Mouse (Mus musculus) limb, embryonic 14.5 days (tissue): ENCODE measurements at regions not wholly inside any gene's neighbourhood (a gene's known extent, or its start where the extent isn't known, plus 50 kb on each side); places are given as distances from the start of the nearest gene placed in this dataset.

ENCODE experiments used
- ATAC-seq: fragments of 200-750 bp; cut with Nextera tagmentation; 2 replicates; pipeline ENCODE4 v1.8.0; 2017; ENCODE audit warnings: low read depth, moderate number of reproducible peaks, moderate TSS enrichment; ENCODE audit not compliant: low FRiP score
- DNase-seq: peaks from one replicate; pipeline ENCODE4 v3.0.0-alpha.2; 2015; ENCODE audit warnings: low spot score
- H3K27ac ChIP-seq: fragments of 300-500 bp; sonication (generic); replicated peaks from 2 replicates; pipeline ENCODE4 v1.5.1; 2014; ENCODE audit warnings: low read depth, mild to moderate bottlenecking, low read length, moderate library complexity, mixed read lengths
- H3K27me3 ChIP-seq: fragments of 300-500 bp; sonication (generic); 2 replicates; pipeline ENCODE4 v1.6.1; 2014; ENCODE audit warnings: low read length, mixed read lengths; ENCODE audit not compliant: control insufficient read depth, insufficient read depth
- H3K36me3 ChIP-seq: fragments of 300-500 bp; sonication (generic); 2 replicates; pipeline ENCODE4 v1.6.1; 2014; ENCODE audit warnings: mild to moderate bottlenecking, low read length, moderate library complexity, mixed read lengths; ENCODE audit not compliant: control insufficient read depth, insufficient read depth
- H3K4me1 ChIP-seq: fragments of 300-500 bp; sonication (generic); 2 replicates; pipeline ENCODE4 v1.6.1; 2014; ENCODE audit warnings: antibody characterized with exemption, low read length, mixed read lengths; ENCODE audit not compliant: control insufficient read depth, insufficient read depth
- H3K4me2 ChIP-seq: fragments of 300-500 bp; sonication (generic); replicated peaks from 2 replicates; pipeline ENCODE4 v1.6.1; 2014; ENCODE audit warnings: low read depth, mild to moderate bottlenecking, low read length, moderate library complexity; ENCODE audit not compliant: severe bottlenecking
- H3K4me3 ChIP-seq: fragments of 300-500 bp; sonication (generic); replicated peaks from 2 replicates; pipeline ENCODE4 v1.5.1; 2014; ENCODE audit warnings: low read length
- H3K9ac ChIP-seq: fragments of 300-500 bp; sonication (generic); 2 replicates; pipeline ENCODE4 v1.6.1; 2014; ENCODE audit warnings: mild to moderate bottlenecking, low read depth, low read length, moderate library complexity; ENCODE audit not compliant: severe bottlenecking
- H3K9me3 ChIP-seq: fragments of 300-500 bp; sonication (generic); 2 replicates; pipeline ENCODE4 v1.6.1; 2016; ENCODE audit warnings: low read length; ENCODE audit not compliant: control insufficient read depth
- POLR2A ChIP-seq: fragments of 200-500 bp; IDR thresholded peaks from 2 replicates; pipeline ENCODE4 v1.8.0; 2012; ENCODE audit warnings: inconsistent platforms, mild to moderate bottlenecking, moderate library complexity, borderline replicate concordance; ENCODE audit not compliant: insufficient read depth, insufficient read length; ENCODE audit errors: extremely low read depth
- WGBS: fragments of 180-500 bp; shearing (Covaris S2); extraction: QIAGEN DNeasy Blood & Tissue Kit; methylation state at CpG from one replicate; pipeline ENCODE4 v1.1.7; 2014; 5-methylcytosine and 5-hydroxymethylcytosine counted together

DNA sequence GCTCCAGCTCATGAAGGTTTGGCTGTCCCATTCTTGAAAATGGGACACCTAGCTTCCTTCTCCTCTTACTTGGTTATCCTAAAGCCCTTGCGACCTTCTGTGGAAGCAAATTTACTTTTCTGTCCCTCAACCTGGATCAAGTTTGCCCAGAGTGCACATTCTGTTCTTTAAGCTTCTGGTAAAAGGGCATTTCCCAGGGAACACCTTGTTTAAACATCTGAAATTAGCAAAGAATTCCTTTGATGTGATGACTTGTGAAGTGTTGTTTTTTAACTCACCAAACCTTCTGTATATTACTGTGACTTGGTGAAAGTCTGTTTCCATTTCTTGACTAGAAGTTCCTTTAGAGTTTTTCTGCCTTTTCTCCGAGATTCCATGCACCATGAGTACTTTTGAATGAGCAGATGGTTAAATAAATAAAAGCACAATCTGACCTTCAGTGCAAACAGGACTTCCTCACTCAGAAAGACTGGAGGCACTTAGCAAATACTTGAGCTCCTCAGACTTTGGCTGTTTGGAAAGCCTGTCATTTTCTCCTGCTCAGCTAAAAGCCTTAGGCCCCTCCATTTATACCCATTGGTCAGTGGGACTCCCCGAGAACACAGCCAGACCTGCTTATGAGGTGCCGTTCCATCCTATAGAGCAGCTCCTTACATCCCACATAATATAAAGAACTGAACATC lies 69.3 kb upstream of the Rprm start:
- Histone ChIP-seq H3K4me3 (no peak overlapping the region), H3K27ac (no peak overlapping the region), H3K4me1 (no peaks in the 10 kb centered on the region), H3K9me3 (no peaks in the 10 kb centered on the region), H3K36me3 (no peaks in the 10 kb centered on the region), H3K9ac (no peak overlapping the region), H3K27me3 (no peaks in the 10 kb centered on the region), H3K4me2 (no peak overlapping the region)
- TF ChIP-seq POLR2A: no peak
- ATAC-seq: no peak
- no peak for DNase-seq
- 71% methylated on average over 4 of the region's 4 CpGs for WGBS

DNA sequence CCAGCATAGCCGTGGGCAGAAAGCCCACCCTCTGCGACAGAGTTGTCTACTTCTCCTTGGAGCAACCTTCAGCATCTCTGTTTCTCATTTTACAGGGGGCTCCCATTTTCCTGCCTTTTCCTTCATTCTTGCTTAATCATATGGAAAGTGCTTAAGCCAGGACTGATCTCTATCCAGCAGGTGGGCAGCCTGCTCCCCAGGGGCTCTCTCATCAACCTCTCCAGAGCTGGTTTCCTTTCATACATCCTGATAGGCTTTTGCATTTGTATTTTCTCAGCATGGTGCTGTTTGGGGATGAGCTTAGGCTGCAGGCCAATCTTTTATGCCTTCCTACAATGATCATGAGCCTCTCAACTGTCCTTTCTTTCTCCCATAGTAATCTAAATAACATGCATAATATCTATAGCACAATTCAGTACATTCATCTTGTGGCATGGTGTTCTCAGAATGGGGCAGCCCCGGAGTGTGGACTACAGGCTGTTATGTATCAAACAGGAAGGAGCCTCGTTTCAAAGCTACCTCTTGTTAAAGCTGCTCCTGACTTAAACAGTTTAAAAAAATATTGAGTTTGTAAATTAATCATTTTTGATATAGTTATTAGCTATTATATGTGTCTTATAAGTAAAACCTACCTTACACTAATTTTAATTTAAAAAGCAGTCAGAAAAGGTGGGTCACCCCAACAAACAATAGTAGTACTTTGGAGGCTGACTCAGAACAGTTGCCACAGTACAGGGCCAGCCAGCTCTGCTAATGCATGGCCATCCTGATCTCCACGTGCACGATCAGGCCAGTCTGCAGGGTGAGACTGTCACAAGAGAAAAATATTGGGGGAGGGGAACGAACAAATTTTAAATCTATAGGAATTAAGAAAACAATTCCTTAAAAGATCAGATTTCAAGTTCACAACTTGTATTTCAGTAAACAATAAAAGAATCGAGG lies 73.6 kb upstream of the Rprm start:
- DNase-seq (no peak), ATAC-seq (no peak)
- H3K4me3 ChIP-seq: no peak overlapping the region
- no peak overlapping the region for H3K4me2 ChIP-seq
- no peak overlapping the region for H3K9ac ChIP-seq
- no peaks in the 10 kb centered on the region for H3K27me3 ChIP-seq
- no peak overlapping the region for H3K27ac ChIP-seq
- H3K9me3 ChIP-seq: no peaks in the 10 kb centered on the region
- no peaks in the 10 kb centered on the region for H3K36me3 ChIP-seq
- H3K4me1 ChIP-seq: no peaks in the 10 kb centered on the region
- 60% methylated on average over 8 of the region's 8 CpGs for WGBS
- TF ChIP-seq POLR2A: no peak

DNA sequence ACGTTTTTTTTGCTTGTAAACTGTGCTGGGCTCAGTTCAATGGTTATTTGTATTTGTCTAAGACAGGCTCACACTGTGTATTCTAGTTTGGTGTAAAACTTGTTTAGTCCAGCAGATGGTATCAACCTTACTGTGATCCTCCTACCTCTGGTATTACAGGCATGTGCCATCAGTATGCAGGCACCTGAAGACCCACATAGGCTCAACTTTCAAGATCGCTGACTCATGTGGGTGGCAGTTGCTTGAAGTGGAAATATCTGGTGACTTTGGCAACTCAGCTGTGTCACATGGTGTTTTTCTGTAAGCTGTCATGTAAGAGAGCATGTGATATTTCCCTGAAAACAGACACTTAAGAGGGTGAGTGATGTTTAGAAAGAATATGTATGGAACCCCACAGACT lies 92.2 kb upstream of the Rprm start:
- H3K4me1 ChIP-seq: no peaks in the 10 kb centered on the region
- no peak overlapping the region for H3K9ac ChIP-seq
- DNase-seq: no peak
- no peaks in the 10 kb centered on the region for H3K36me3 ChIP-seq
- 68% methylated on average over 2 of the region's 2 CpGs for WGBS
- H3K4me2 ChIP-seq: no peak overlapping the region
- no peak overlapping the region for H3K27ac ChIP-seq
- no peaks in the 10 kb centered on the region for H3K27me3 ChIP-seq
- H3K9me3 ChIP-seq: no peaks in the 10 kb centered on the region
- H3K4me3 ChIP-seq: no peak overlapping the region
- no peak for TF ChIP-seq POLR2A
- ATAC-seq: no peak

DNA sequence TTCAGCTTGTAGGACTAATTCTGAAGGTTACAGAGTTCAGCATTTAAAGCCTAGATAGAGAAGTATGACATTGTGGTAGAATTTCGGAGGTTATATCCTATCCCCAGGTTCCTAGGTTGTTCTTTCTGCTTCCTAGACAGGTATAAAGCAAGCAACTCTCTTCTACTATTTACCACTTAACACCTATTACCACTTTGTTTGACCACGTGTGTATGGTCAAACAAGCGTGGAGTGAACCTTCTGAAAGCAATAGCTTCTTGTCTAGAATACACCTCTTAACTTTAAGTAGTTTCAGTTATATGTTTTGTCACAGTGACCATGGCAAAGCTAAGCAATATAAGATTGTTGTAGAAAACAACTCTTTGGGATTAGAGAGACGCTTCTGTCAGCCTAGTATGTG lies 105.5 kb upstream of the Rprm start:
- no peak for DNase-seq
- no peak for TF ChIP-seq POLR2A
- H3K27me3 ChIP-seq: no peaks in the 10 kb centered on the region
- 86% methylated on average over 4 of the region's 4 CpGs for WGBS
- no peak overlapping the region for H3K4me2 ChIP-seq
- no peaks in the 10 kb centered on the region for H3K4me1 ChIP-seq
- no peak overlapping the region for H3K9ac ChIP-seq
- no peak overlapping the region for H3K27ac ChIP-seq
- no peak for ATAC-seq
- no peak overlapping the region for H3K4me3 ChIP-seq
- no peaks in the 10 kb centered on the region for H3K9me3 ChIP-seq
- no peaks in the 10 kb centered on the region for H3K36me3 ChIP-seq

DNA sequence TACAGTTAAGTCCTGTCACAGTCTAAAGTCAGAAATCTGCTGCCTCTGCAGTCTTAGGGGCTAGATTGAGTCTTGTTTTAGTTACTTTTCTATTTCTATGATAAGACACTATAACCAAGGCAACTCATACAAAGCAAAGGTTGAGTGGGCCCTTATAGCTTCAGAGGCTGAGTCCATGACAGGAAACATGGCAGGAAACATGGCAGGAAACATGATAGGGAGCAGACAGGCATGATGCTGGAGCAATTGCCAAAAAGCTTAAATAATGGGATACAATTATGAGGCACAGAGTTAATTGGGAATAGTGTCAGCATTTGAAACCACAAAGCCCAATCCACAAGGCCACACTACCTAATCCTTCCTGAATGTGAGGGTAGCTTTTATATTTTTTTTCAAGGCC lies 113.0 kb upstream of the Rprm start:
- Histone ChIP-seq H3K9ac (no peak overlapping the region), H3K4me3 (no peak overlapping the region), H3K4me1 (no peaks in the 10 kb centered on the region), H3K27ac (no peak overlapping the region), H3K36me3 (no peaks in the 10 kb centered on the region), H3K9me3 (no peaks in the 10 kb centered on the region), H3K27me3 (no peaks in the 10 kb centered on the region), H3K4me2 (no peak overlapping the region)
- no peak for ATAC-seq
- no peak for TF ChIP-seq POLR2A
- no peak for DNase-seq
